Mouse (Mus musculus) neural tube, embryonic 15.5 days (tissue): ENCODE measurements at regions not wholly inside any gene's neighbourhood (a gene's known extent, or its start where the extent isn't known, plus 50 kb on each side); places are given as distances from the start of the nearest gene placed in this dataset.
"Not testable (repeated sequence)": the region's sequence is repeated elsewhere in the genome, so short reads cannot be mapped to it uniquely, and the experiment has no call there.

Experiments used
- ATAC-seq: fragments of 200-750 bp; cut with Nextera tagmentation; 2 replicates; pipeline ENCODE4 v1.8.0; 2017; ENCODE audit warnings: mild to moderate bottlenecking, moderate TSS enrichment, moderate library complexity; ENCODE audit not compliant: low FRiP score
- H3K27ac ChIP-seq: fragments of 300-500 bp; sonication (generic); replicated peaks from 2 replicates; pipeline ENCODE4 v1.5.1; 2015; ENCODE audit warnings: mild to moderate bottlenecking, inconsistent platforms
- H3K27me3 ChIP-seq: fragments of 300-500 bp; sonication (generic); replicated peaks from 2 replicates; pipeline ENCODE4 v1.6.1; 2015; ENCODE audit warnings: inconsistent platforms
- H3K36me3 ChIP-seq: fragments of 300-500 bp; sonication (generic); 2 replicates; pipeline ENCODE4 v1.6.1; 2015; ENCODE audit warnings: inconsistent platforms
- H3K4me1 ChIP-seq: fragments of 300-500 bp; sonication (generic); 2 replicates; pipeline ENCODE4 v1.6.1; 2015; ENCODE audit warnings: inconsistent platforms
- H3K4me2 ChIP-seq: fragments of 300-500 bp; sonication (generic); 2 replicates; pipeline ENCODE4 v1.6.1; 2015; ENCODE audit warnings: inconsistent platforms, mild to moderate bottlenecking, moderate library complexity
- H3K4me3 ChIP-seq: fragments of 300-500 bp; sonication (generic); replicated peaks from 2 replicates; pipeline ENCODE4 v1.5.1; 2015; ENCODE audit warnings: mild to moderate bottlenecking, inconsistent platforms
- H3K9ac ChIP-seq: fragments of 300-500 bp; sonication (generic); replicated peaks from 2 replicates; pipeline ENCODE4 v1.6.1; 2015; ENCODE audit warnings: mild to moderate bottlenecking, inconsistent platforms
- H3K9me3 ChIP-seq: fragments of 300-500 bp; sonication (generic); replicated peaks from 2 replicates; pipeline ENCODE4 v1.6.1; 2016; ENCODE audit warnings: inconsistent platforms
- WGBS: fragments of 180-500 bp; shearing (Covaris S2); methylation state at CpG from one replicate; pipeline ENCODE4 v1.1.7; 2015; ENCODE audit warnings: mixed read lengths; 5-methylcytosine and 5-hydroxymethylcytosine counted together

DNA sequence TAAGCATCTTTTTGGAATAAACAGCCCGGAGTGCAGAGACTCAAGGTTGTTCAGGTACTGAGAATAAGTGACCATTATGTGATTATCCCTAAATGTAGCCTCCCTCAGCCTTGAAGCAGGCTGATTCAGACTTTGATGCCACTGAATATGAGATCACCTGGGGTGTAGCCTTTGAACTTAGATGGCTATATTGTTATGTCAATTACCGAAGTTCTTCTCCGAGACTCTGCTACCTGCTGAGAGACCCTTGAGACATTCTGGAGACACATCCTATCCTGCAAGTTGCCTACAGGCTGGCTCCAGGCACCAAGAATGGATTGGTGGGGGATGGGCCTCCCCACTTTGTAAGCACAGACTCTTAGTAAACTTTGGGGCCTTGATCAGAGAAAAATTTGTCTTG lies 85.9 kb upstream of the Thsd7a start:
- ATAC-seq, H3K4me2 ChIP-seq: not testable (repeated sequence)

DNA sequence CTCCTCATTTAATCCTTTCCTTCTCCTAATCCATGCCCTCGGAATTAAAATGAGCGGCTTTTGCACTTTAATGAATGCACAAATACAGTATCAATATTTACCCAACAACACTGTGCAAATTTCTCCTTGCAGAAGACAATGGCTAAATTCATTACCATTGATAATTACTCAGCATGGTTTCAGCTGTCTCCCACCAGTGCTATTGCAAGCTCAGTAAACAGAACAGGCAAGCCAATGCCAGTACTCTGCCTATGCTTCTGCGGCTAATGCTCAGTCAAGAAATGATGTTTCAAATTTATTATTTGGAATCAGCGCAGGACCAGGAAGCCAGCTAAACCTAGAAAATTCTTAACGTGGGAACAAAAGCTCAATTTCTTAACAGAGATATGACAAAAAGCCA lies 84.1 kb upstream of the Thsd7a start:
- Histone ChIP-seq H3K27ac (no peak overlapping the region), H3K9me3 (no peaks in the 10 kb centered on the region), H3K4me1 (0 out of 2 replicates have a peak, but pooled peaks cover 5% of the 10 kb centered on the region), H3K27me3 (no peaks in the 10 kb centered on the region), H3K9ac (no peak overlapping the region), H3K4me3 (no peak overlapping the region), H3K4me2 (no peak overlapping the region), H3K36me3 (no peaks in the 10 kb centered on the region)
- ATAC-seq = no peak
- WGBS = 29% methylated on average over 5 of the region's 5 CpGs

More for the DNA sequence above, 85.9 kb upstream of the Thsd7a start:
- not testable (repeated sequence) for H3K27me3 ChIP-seq, H3K27ac ChIP-seq, H3K4me1 ChIP-seq, H3K36me3 ChIP-seq, H3K4me3 ChIP-seq, H3K9ac ChIP-seq, H3K9me3 ChIP-seq
- WGBS = 36% methylated on average over 3 of the region's 3 CpGs

DNA sequence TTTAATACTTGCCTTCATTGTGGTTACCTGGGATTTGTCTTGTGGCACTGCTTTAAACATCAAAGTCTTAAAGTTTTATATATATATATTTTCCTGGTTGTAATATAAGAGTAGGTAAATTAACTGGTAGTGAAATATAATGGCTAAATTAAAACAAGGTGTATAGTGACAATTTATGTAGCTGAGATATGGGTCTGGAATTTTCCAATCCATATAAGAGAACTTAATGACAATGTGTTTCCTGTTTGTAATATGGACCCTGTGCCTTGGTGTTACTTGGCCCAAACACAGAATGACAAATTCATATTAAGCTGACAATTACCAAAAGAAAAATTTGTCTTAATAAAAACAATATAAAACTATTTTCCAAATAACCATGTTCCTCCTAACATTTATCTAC lies 82.7 kb upstream of the Thsd7a start:
- H3K4me2 ChIP-seq = no peak overlapping the region
- H3K27ac ChIP-seq = no peak overlapping the region
- no peaks in the 10 kb centered on the region for H3K36me3 ChIP-seq
- H3K4me3 ChIP-seq = no peak overlapping the region
- H3K27me3 ChIP-seq = no peaks in the 10 kb centered on the region
- H3K9me3 ChIP-seq = no peaks in the 10 kb centered on the region
- no peak for ATAC-seq
- H3K4me1 ChIP-seq = 0 out of 2 replicates have a peak, but pooled peaks cover 5% of the 10 kb centered on the region
- H3K9ac ChIP-seq = no peak overlapping the region

DNA sequence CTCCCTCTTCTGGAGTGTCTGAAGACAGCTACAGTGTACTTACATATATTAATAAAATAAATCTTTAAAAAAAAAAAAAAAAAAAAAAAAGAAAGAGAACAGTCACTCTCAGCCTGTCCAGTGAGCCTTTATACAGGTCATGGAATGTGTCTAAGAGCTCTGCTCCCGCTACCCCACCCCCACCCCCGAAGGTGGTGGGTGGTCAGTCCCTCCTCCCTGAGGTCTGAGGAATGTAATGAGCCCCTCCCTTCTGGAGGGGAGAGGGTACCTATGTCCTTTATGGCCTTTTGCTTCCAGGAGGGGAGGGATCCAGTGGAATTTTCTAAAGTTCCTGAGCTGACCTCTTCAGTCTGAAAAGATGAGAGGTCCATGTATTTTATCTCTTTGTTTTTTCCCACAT lies 82.3 kb upstream of the Thsd7a start:
- H3K27ac ChIP-seq = no peak overlapping the region
- 0 out of 2 replicates have a peak, but pooled peaks cover 5% of the 10 kb centered on the region for H3K4me1 ChIP-seq
- no peak for ATAC-seq
- no peak overlapping the region for H3K4me3 ChIP-seq
- H3K9ac ChIP-seq = no peak overlapping the region
- H3K36me3 ChIP-seq = no peaks in the 10 kb centered on the region
- no peaks in the 10 kb centered on the region for H3K27me3 ChIP-seq
- H3K4me2 ChIP-seq = no peak overlapping the region
- 84% methylated on average over 2 of the region's 2 CpGs for WGBS
- H3K9me3 ChIP-seq = no peaks in the 10 kb centered on the region

DNA sequence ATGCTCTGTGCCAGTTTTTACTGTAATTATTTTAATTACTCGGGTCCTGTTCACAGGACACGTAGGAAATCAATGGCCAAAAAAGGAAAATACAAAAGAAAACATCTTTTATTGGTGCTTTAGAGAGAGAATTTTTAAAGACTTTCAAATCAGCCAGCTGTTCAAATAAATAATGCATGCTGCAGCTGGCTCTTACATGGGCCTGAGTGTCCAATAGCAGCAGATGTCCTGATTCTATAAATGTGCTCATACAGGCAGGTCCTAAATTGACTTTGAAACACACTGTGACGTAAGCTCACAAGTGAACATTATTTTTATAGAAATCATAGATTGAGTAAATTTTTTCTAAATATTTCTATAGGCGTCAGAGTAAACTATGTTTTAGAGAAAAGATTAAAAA lies 78.5 kb upstream of the Thsd7a start:
- H3K4me2 ChIP-seq = no peak overlapping the region
- no peak overlapping the region for H3K4me3 ChIP-seq
- WGBS = 47% methylated on average over 4 of the region's 4 CpGs
- H3K27me3 ChIP-seq = no peaks in the 10 kb centered on the region
- H3K27ac ChIP-seq = no peak overlapping the region
- no peaks in the 10 kb centered on the region for H3K9me3 ChIP-seq
- no peak overlapping the region for H3K9ac ChIP-seq
- no peak for ATAC-seq
- H3K4me1 ChIP-seq = no peaks in the 10 kb centered on the region
- H3K36me3 ChIP-seq = no peaks in the 10 kb centered on the region

DNA sequence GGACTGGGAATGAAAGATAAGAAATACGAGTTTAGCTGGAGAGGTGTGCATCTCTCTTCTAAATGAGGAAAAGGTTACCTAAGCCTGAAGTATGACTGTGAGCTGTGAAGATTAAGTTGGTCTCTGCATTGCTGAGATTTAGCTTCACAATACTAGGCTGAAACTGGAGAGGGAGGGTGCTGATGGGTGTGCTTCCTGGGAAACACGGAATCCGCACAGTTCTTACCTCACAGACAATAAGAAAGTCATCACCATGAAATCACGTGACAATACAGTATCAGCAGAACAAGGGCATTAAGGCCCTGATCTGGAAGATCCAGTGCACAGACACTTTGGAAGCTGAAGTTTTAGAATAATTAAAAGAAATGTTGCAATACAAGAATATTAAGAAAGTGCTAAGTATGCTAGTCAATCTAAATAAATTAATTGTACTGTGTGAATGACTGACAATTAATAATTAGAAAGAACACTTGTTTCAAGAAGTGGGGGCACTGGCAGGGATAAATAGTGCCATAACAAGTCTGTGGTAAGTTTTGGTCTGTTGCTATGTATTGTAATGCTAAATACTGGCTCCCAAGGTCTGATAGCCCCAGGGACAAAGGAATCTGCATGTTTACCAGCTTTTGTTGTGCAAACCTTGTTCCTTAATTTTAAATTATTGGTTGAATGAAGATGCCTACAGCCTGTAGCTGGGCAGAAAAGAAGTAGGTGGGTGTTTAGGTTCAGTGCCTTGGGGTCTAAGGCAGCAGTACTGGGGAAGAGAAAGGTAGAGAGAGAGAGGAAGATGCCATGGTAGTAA lies 66.0 kb upstream of the Thsd7a start:
- Histone ChIP-seq H3K4me2 (no peak overlapping the region), H3K36me3 (no peaks in the 10 kb centered on the region), H3K27ac (no peak overlapping the region), H3K9ac (no peak overlapping the region), H3K9me3 (no peaks in the 10 kb centered on the region), H3K27me3 (no peaks in the 10 kb centered on the region), H3K4me1 (no peaks in the 10 kb centered on the region), H3K4me3 (no peak overlapping the region)
- WGBS = 43% methylated on average over 4 of the region's 4 CpGs
- ATAC-seq = no peak

DNA sequence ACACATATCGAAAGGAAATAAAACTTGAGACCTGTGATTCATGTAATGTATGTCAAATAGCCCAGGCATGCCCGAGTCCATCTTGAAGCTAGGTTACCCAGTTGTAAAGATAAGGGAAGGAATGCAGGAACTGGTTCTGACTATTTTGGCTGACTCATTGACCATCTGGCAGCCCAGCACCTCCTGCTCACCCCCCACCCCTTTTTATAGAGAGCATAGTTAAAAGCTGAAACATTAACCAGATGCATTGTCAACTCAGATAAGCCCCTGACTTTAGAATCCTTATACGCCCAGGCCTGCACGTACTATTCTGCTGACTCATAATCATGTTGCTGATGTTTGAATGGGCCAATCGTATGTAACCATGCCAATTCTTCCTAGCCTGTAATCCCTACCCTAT lies 64.6 kb upstream of the Thsd7a start:
- H3K4me2 ChIP-seq, H3K9me3 ChIP-seq, H3K27me3 ChIP-seq, H3K27ac ChIP-seq, H3K4me1 ChIP-seq, ATAC-seq, H3K36me3 ChIP-seq, H3K4me3 ChIP-seq, H3K9ac ChIP-seq: not testable (repeated sequence)
- WGBS = 69% methylated on average over 5 of the region's 5 CpGs

DNA sequence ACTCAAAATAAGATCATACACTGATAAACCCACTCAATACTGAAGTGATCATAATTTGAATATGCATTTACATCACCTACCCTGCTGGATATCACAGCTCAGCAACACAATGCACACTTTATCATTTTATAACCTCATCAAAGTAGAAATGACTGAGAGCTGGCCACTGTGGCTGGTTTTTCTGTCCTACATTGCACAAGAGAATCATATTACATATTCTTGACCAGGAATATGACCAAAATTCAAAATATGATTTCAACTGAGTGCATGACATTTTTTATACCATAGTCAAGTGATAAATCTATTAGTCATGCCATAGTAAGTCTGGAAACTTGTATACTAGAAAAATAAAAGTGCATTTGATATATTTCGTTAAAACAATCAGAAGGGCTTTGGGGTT lies 63.3 kb upstream of the Thsd7a start:
- H3K4me2 ChIP-seq = no peak overlapping the region
- no peak overlapping the region for H3K27ac ChIP-seq
- no peaks in the 10 kb centered on the region for H3K9me3 ChIP-seq
- no peaks in the 10 kb centered on the region for H3K27me3 ChIP-seq
- no peak for ATAC-seq
- no peaks in the 10 kb centered on the region for H3K36me3 ChIP-seq
- H3K4me1 ChIP-seq = peaks cover 3% of the 10 kb centered on the region; the same call in 1 of the 2 replicates
- H3K4me3 ChIP-seq = no peak overlapping the region
- 93% methylated on average over 1 of the region's 1 CpGs for WGBS
- H3K9ac ChIP-seq = no peak overlapping the region

DNA sequence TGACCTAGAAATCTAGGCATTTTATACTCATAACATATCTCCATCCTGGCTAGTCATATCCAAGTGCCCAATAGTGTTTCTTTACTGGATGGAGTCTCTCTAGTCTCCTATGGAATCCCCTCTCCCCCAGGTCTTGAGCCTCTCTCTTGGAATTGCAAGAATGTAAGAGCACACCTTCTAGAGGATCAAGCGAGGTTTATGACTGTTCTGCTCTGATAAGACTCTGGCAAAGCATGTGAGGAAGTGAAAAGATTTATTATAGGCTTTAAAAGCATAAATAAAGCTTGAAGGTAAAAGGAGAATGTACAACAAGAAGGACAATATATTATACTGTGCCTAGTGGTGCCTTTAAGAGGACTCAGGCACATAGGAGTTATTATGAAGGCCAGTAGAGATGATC lies 62.8 kb upstream of the Thsd7a start:
- no peak overlapping the region for H3K4me3 ChIP-seq
- no peak overlapping the region for H3K9ac ChIP-seq
- no peak overlapping the region for H3K27ac ChIP-seq
- 86% methylated on average over 1 of the region's 1 CpGs for WGBS
- H3K27me3 ChIP-seq = no peaks in the 10 kb centered on the region
- H3K4me1 ChIP-seq = peaks cover 3% of the 10 kb centered on the region; the same call in 1 of the 2 replicates
- no peak overlapping the region for H3K4me2 ChIP-seq
- ATAC-seq = no peak
- no peaks in the 10 kb centered on the region for H3K36me3 ChIP-seq
- H3K9me3 ChIP-seq = no peaks in the 10 kb centered on the region

DNA sequence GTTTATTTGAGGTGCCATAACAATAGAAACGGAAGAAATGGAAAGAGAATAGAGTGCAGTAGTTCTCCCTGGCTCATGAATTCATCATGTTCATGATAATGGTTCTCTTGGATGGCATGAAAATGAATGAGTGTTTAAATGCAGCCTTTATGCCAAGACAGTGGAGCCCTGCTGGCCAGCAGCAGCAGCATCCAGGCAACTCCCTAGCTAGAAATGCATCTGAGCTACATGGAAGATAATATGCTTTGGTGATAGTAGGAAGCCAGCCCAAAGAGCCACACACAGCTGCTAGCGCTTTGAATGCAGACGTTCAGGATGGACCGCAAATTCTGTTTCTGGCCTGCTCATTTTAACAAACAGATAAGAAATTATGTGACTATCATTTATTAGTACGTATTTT lies 60.4 kb upstream of the Thsd7a start:
- peak; percentile 68; the same call in 1 of the 2 replicates for ATAC-seq
- no peaks in the 10 kb centered on the region for H3K27me3 ChIP-seq
- no peak overlapping the region for H3K27ac ChIP-seq
- H3K4me1 ChIP-seq = peaks cover 3% of the 10 kb centered on the region; the same call in 1 of the 2 replicates
- no peaks in the 10 kb centered on the region for H3K9me3 ChIP-seq
- H3K4me3 ChIP-seq = no peak overlapping the region
- H3K4me2 ChIP-seq = no peak overlapping the region
- no peaks in the 10 kb centered on the region for H3K36me3 ChIP-seq
- 28% methylated on average over 5 of the region's 5 CpGs for WGBS
- H3K9ac ChIP-seq = no peak overlapping the region
